Mouse (Mus musculus) CH12.LX (cell line): ENCODE results near the gene R3hcc1l. TPM values are rescaled to one million over a fixed set of nuclear protein-coding genes. Genes with fewer than 3 reads are reported as not detected.

Experiments
- DNase-seq: peaks from one replicate; pipeline ENCODE4 v3.0.0-alpha.2; 2013; ENCODE audit errors: extremely low read depth
- H3K27ac ChIP-seq: 2 replicates; pipeline ENCODE4 v1.5.1; 2012; ENCODE audit warnings: low read depth, mild to moderate bottlenecking, control low read depth, moderate library complexity; ENCODE audit not compliant: insufficient read depth
- H3K27me3 ChIP-seq: replicated peaks from 2 replicates; pipeline ENCODE3; 2012; ENCODE audit warnings: inconsistent platforms
- H3K36me3 ChIP-seq, 2 experiments: replicated peaks in 1 of 2; 2 replicates each; pipeline versions ENCODE3 to v1.6.1; 2012; ENCODE audit warnings: inconsistent platforms in 1 of 2, low read length in 1 of 2, mild to moderate bottlenecking in 1 of 2, mixed read lengths in 1 of 2, moderate library complexity in 1 of 2; ENCODE audit not compliant: control insufficient read depth in 1 of 2, insufficient read depth in 1 of 2
- H3K4me1 ChIP-seq, 2 experiments: 2 replicates each; pipeline ENCODE4 v1.6.1; 2012; ENCODE audit warnings: inconsistent platforms in 1 of 2, moderate library complexity in 1 of 2; ENCODE audit not compliant: insufficient read depth in 2 of 2, control insufficient read depth in 1 of 2
- H3K4me2 ChIP-seq: 2 replicates; pipeline ENCODE4 v1.6.1; 2012; ENCODE audit warnings: low read depth, mild to moderate bottlenecking, control low read depth; ENCODE audit not compliant: poor library complexity, insufficient read depth, severe bottlenecking
- H3K4me3 ChIP-seq, 3 experiments: fragments of 150-350 bp in 1 of 3; sonication (generic) in 1 of 3; replicated peaks in 1 of 3; 2 replicates each; pipeline versions ENCODE3 to v1.5.1; 2011 to 2012; ENCODE audit warnings: low read depth in 2 of 3, low read length in 2 of 3, mild to moderate bottlenecking in 2 of 3, moderate library complexity in 2 of 3, control low read depth in 1 of 3, improper control_type of control experiment in 1 of 3, inconsistent platforms in 1 of 3, mixed read lengths in 1 of 3; ENCODE audit not compliant: poor library complexity in 1 of 3
- H3K79me2 ChIP-seq: replicated peaks from 2 replicates; pipeline ENCODE4 v1.6.1; 2012; ENCODE audit warnings: mild to moderate bottlenecking, moderate library complexity; ENCODE audit not compliant: control insufficient read depth, poor library complexity, insufficient read depth, severe bottlenecking; ENCODE audit errors: extremely low read depth
- H3K9ac ChIP-seq: 2 replicates; pipeline ENCODE4 v1.6.1; 2012; ENCODE audit warnings: low read depth, mild to moderate bottlenecking, control low read depth, moderate library complexity; ENCODE audit not compliant: insufficient read depth
- H3K9me3 ChIP-seq: replicated peaks from 2 replicates; pipeline ENCODE3; 2012; ENCODE audit warnings: low read length, inconsistent platforms, mixed read lengths
- CHD2 ChIP-seq: IDR thresholded peaks from 2 replicates; pipeline ENCODE4 v1.6.1; 2011; ENCODE audit warnings: low read length, improper control_type of control experiment
- CTCF ChIP-seq, 2 experiments: IDR thresholded peaks in 1 of 2; conservative IDR thresholded peaks in 1 of 2; 2 replicates each; pipeline ENCODE4 v1.5.1; 2011 to 2012; ENCODE audit warnings: low read depth in 2 of 2, low read length in 2 of 2, improper control_type of control experiment in 1 of 2, inconsistent platforms in 1 of 2, mild to moderate bottlenecking in 1 of 2, moderate library complexity in 1 of 2
- E2F4 ChIP-seq: IDR thresholded peaks from 2 replicates; pipeline ENCODE4 v1.6.1; 2011; ENCODE audit warnings: low read depth, low read length, improper control_type of control experiment; ENCODE audit not compliant: insufficient replicate concordance
- ELF1 ChIP-seq: IDR thresholded peaks from 2 replicates; pipeline ENCODE4 v1.6.1; 2014; ENCODE audit warnings: low read depth, mild to moderate bottlenecking, inconsistent platforms, low read length, improper control_type of control experiment
- HCFC1 ChIP-seq: IDR thresholded peaks from 2 replicates; pipeline ENCODE4 v1.6.1; 2012; ENCODE audit warnings: low read depth, mild to moderate bottlenecking, inconsistent platforms, low read length, improper control_type of control experiment
- IRF4 ChIP-seq: IDR thresholded peaks from 2 replicates; pipeline ENCODE4 v1.6.1; 2014; ENCODE audit warnings: low read depth, mild to moderate bottlenecking, inconsistent platforms, low read length, improper control_type of control experiment
- JUN ChIP-seq: IDR thresholded peaks from 2 replicates; pipeline ENCODE4 v1.6.1; 2011; ENCODE audit warnings: low read depth, mild to moderate bottlenecking, low read length, improper control_type of control experiment, moderate library complexity; ENCODE audit not compliant: insufficient read depth
- MAFK ChIP-seq: IDR thresholded peaks from 2 replicates; pipeline ENCODE4 v1.6.1; 2011; ENCODE audit warnings: low read length, improper control_type of control experiment; ENCODE audit not compliant: insufficient replicate concordance
- MAZ ChIP-seq: IDR thresholded peaks from 2 replicates; pipeline ENCODE4 v1.6.1; 2012; ENCODE audit warnings: low read depth, mild to moderate bottlenecking, inconsistent platforms, low read length, improper control_type of control experiment, moderate library complexity
- NRF1 ChIP-seq: IDR thresholded peaks from 2 replicates; pipeline ENCODE4 v1.6.1; 2014; ENCODE audit warnings: low read depth, mild to moderate bottlenecking, inconsistent platforms, low read length, improper control_type of control experiment, moderate library complexity
- PAX5 ChIP-seq: IDR thresholded peaks from 2 replicates; pipeline ENCODE4 v1.6.1; 2012; ENCODE audit warnings: low read length, inconsistent platforms, mixed read lengths
- POLR2A ChIP-seq: IDR thresholded peaks from 2 replicates; pipeline ENCODE4 v1.6.1; 2011; ENCODE audit warnings: low read depth, mild to moderate bottlenecking, improper control_type of control experiment, low read length
- RAD21 ChIP-seq: IDR thresholded peaks from 2 replicates; pipeline ENCODE4 v1.6.1; 2011; ENCODE audit warnings: low read depth, mild to moderate bottlenecking, low read length, improper control_type of control experiment, moderate library complexity
- RCOR1 ChIP-seq: conservative IDR thresholded peaks from 2 replicates; pipeline ENCODE4 v1.6.1; 2012; ENCODE audit warnings: low read depth, mild to moderate bottlenecking, inconsistent platforms, low read length, improper control_type of control experiment
- SMC3 ChIP-seq: IDR thresholded peaks from 2 replicates; pipeline ENCODE4 v1.6.1; 2011; ENCODE audit warnings: low read depth, low read length, improper control_type of control experiment
- UBTF ChIP-seq: IDR thresholded peaks from 2 replicates; pipeline ENCODE4 v1.6.1; 2012; ENCODE audit warnings: low read depth, mild to moderate bottlenecking, inconsistent platforms, low read length, improper control_type of control experiment, moderate library complexity
- ZKSCAN1 ChIP-seq: IDR thresholded peaks from 2 replicates; pipeline ENCODE4 v1.6.1; 2012; ENCODE audit warnings: low read depth, inconsistent platforms, low read length, improper control_type of control experiment, borderline replicate concordance
- ZMIZ1 ChIP-seq: IDR thresholded peaks from 2 replicates; pipeline ENCODE4 v1.6.1; 2012; ENCODE audit warnings: low read depth, mild to moderate bottlenecking, inconsistent platforms, low read length, improper control_type of control experiment
- ZNF384 ChIP-seq: IDR thresholded peaks from 2 replicates; pipeline ENCODE4 v1.6.1; 2012; ENCODE audit warnings: low read depth, low read length, improper control_type of control experiment, inconsistent platforms
- dilution Hi-C: fragments of 300-500 bp; cut with MboI; formaldehyde crosslinking; loops from 2 replicates; pipeline ENCODE4 v1.14.3; 2020; ENCODE audit warnings: low sequenced_read_pairs; ENCODE audit not compliant: extremely low pct_unique_long_range_greater_than_20kb, extremely low pct_ligation_motif_present
- in situ Hi-C: fragments of 300-500 bp; cut with MboI; formaldehyde crosslinking; loops from 3 replicates; pipeline ENCODE4 v1.14.3; 2019; ENCODE audit warnings: low sequenced_read_pairs, low pct_ligation_motif_present, low pct_unique_long_range_greater_than_20kb, mixed read lengths
- polyA plus RNA-seq: library from polyadenylated mRNA; unstranded; fragments of >175 nt; gene quantifications from 2 replicates; pipeline ENCODE4 v1.2.1, GENCODE M21; 2012; ENCODE audit warnings: low read depth; ENCODE audit not compliant: insufficient read length
- total RNA-seq, 2 experiments: library from RNA; depleted of rRNA; stranded (reverse); fragments of 300-350 nt in 1 of 2; fragments of >200 nt in 1 of 2; gene quantifications; 2 replicates each; pipeline ENCODE4 v1.2.3; 2012 to 2014

R3hcc1l gene
- total and polyA plus RNA-seq, 3 experiments, result 6.1 to 12.2 (median 10.7) TPM

DNA sequence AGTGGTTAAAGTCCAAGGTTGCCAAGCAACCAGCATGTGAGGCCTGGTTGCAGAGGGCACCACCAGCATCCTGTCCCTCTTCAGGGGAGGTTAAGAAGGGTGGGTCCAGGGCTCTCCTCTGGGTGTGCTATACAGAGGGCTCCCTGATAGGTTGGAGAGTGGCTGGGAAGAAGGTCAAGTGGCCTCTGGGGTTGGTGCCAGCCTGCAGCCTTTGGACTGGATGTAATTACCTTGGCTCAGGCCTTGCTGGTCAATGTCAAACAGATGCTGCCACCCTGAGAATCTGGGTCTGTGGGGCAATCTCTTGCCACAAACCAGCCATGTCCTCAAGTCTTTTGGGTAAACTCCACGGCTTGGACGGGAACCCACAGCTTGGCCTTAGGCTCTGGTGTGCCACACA, 82.9 kb downstream of the R3hcc1l start:
- H3K27ac ChIP-seq, result no peak overlapping the region
- TF ChIP-seq ELF1, result no peak
- no peak for TF ChIP-seq IRF4
- no peak for TF ChIP-seq CHD2
- TF ChIP-seq POLR2A, result no peak
- TF ChIP-seq, all 38 proteins: peak for 0
- Histone ChIP-seq H3K9ac (no peak overlapping the region), H3K36me3 (peaks cover 0 to 6% of the 10 kb centered on the region in 2 experiments), H3K9me3 (no peaks in the 10 kb centered on the region), H3K4me1 (no peaks in the 10 kb centered on the region), H3K4me3 (no peak overlapping the region), H3K4me2 (no peak overlapping the region), H3K27me3 (peaks cover 31% of the 10 kb centered on the region), H3K79me2 (no peaks in the 10 kb centered on the region)
- in situ Hi-C loops (no loop called here), dilution Hi-C loops (no loop called here)
- DNase-seq, result no peak

DNA sequence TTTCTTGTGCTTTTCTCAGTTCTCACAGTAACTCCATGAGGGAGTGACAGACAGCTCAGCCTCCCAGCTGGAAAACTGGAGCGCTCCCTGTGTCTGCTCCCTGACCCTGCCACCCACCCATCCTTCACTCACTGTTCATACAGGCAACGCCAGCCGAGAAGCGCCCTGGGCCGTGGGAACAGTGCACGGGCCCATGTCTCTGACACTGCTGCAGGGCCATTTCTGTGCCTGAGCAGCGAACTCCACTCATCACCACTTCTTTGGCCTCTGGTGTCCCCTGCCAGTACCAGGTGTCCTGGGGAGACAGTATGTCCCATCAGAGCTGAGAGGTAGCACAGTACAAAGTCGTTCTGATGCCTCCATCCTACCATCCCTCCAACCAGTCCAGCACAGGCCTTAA, 83.5 kb downstream of the R3hcc1l start:
- DNase-seq, result no peak
- Histone ChIP-seq H3K27ac (no peak overlapping the region), H3K9ac (no peak overlapping the region), H3K36me3 (peaks cover 0 to 6% of the 10 kb centered on the region in 2 experiments), H3K4me3 (no peak overlapping the region), H3K9me3 (no peaks in the 10 kb centered on the region), H3K4me2 (no peak overlapping the region), H3K27me3 (peaks cover 36% of the 10 kb centered on the region), H3K79me2 (no peaks in the 10 kb centered on the region), H3K4me1 (no peaks in the 10 kb centered on the region)
- no peak for TF ChIP-seq NRF1
- TF ChIP-seq PAX5, result no peak
- no peak for TF ChIP-seq UBTF
- TF ChIP-seq MAZ, result no peak
- TF ChIP-seq IRF4, result no peak
- no peak for TF ChIP-seq E2F4
- TF ChIP-seq SMC3, result no peak
- TF ChIP-seq ZKSCAN1, result no peak
- TF ChIP-seq RCOR1, result no peak
- no peak for TF ChIP-seq ZNF384
- no peak for TF ChIP-seq HCFC1
- no peak for TF ChIP-seq MAFK
- TF ChIP-seq ZMIZ1, result no peak
- TF ChIP-seq CTCF (conservative IDR thresholded peaks at IDR 0.05 in 1 of 2, IDR thresholded peaks at IDR 0.05 in 1 of 2; ENCODE audit: low read depth in 2 of 2, low read length in 2 of 2), result no peak
- TF ChIP-seq JUN, result no peak
- TF ChIP-seq RAD21, result no peak
- in situ Hi-C loops, result no loop called here
- dilution Hi-C loops, result no loop called here
